8 mouse cellular contexts compared by ENCODE assay signal in the genomic region with DNA sequence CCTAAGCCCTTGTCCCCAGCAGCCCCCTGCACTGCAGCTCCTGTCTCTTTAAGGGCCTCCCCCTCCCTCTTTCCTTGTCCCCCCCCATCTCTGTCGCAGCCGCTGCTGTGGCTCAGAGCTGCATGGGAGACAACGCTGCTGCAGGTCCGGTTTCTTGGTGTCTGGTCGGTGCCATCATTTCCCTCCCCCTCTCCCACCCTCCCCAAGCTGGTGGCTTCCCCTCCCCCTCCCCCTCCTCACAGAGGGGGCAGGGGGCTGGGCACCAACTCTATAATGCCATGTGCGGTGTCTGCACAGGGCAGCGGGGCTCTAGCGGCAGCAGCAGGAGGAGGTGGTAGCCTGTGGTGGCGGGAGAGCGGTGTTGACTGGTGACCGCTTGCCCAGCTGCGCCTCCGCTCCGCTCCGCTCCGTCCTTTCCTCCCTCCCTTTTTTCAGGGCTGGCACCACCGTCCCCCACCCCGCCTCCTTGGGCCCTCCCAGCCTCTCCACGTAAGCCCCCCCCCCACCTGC. TPM values are rescaled to one million over a fixed set of nuclear protein-coding genes. Genes with fewer than 3 reads are reported as not detected.
DNase-seq lines count a peak whose midpoint lies in the region; ATAC-seq and TF ChIP-seq lines count a peak whose summit lies in the region.

No protein-coding gene starts in this region.

- 0 out of 2 replicates have a peak overlapping the region, but pooled peaks have one; percentile 2 for H3K9ac ChIP-seq in heart, embryonic 12.5 days
- peak overlapping the region; percentile 49; the same call in 1 of the 2 replicates for H3K9ac ChIP-seq in ES-E14 (ENCODE audit: insufficient read depth, low read depth, low read length, poor library complexity, severe bottlenecking)

- in situ Hi-C loops in ES-E14 (cut with MboI; ENCODE audit: low sequenced_read_pairs in 2 of 2, unreplicated experiment in 2 of 2) = no loop called here

- no peak overlapping the region for H3K27ac ChIP-seq in heart, embryonic 12.5 days (ENCODE audit: poor library complexity, severe bottlenecking)
- no peak overlapping the region for H3K27ac ChIP-seq in ES-E14 (ENCODE audit: insufficient read depth, low read depth, low read length, poor library complexity, severe bottlenecking)
- peak overlapping the region; percentile 59 for H3K27ac ChIP-seq in embryonic facial prominence, embryonic 10.5 days (replicated peaks)

- H3K4me1 ChIP-seq in heart, embryonic 12.5 days (replicated peaks) = peaks cover 15% of the 10 kb centered on the region
- H3K4me1 ChIP-seq in ES-E14 (ENCODE audit: control insufficient read depth in 2 of 2, insufficient read depth in 2 of 2, low read length in 2 of 2, poor library complexity in 1 of 2) = peaks cover 2 to 9% of the 10 kb centered on the region in 2 experiments; a peak in 1 of 4 replicates
- peaks cover 25% of the 10 kb centered on the region for H3K4me1 ChIP-seq in embryonic facial prominence, embryonic 10.5 days

- 3% methylated on average over 13 of the region's 19 CpGs for WGBS in heart, embryonic 12.5 days
- under 1% methylated on average over 18 of the region's 19 CpGs for WGBS in embryonic facial prominence, embryonic 10.5 days

- H3K36me3 ChIP-seq in heart, embryonic 12.5 days = no peaks in the 10 kb centered on the region
- no peaks in the 10 kb centered on the region for H3K36me3 ChIP-seq in ES-E14 (ENCODE audit: control insufficient read depth, insufficient read depth, low read length, poor library complexity, severe bottlenecking)
- no peaks in the 10 kb centered on the region for H3K36me3 ChIP-seq in embryonic facial prominence, embryonic 10.5 days (replicated peaks)

- H3K27me3 ChIP-seq in heart, embryonic 12.5 days (replicated peaks) = peaks cover 55% of the 10 kb centered on the region
- H3K27me3 ChIP-seq in embryonic facial prominence, embryonic 10.5 days (replicated peaks; ENCODE audit: low read depth, poor library complexity, severe bottlenecking) = peaks cover 41% of the 10 kb centered on the region

- peak overlapping the region; percentile 64 for H3K4me2 ChIP-seq in heart, embryonic 12.5 days

- peak overlapping the region; percentile 33 for H3K4me3 ChIP-seq in heart, embryonic 12.5 days
- H3K4me3 ChIP-seq in ES-E14 (ENCODE audit: insufficient read depth in 1 of 2, low read depth in 1 of 2, low read length in 2 of 2, poor library complexity in 1 of 2, severe bottlenecking in 1 of 2) = peak overlapping the region; percentile 26 to 71; a peak in 3 of 4 replicates
- peak overlapping the region; percentile 58 for H3K4me3 ChIP-seq in embryonic facial prominence, embryonic 10.5 days

- intact Hi-C loops in left cerebral cortex, postnatal 4 days (cut with DNase I) = loop anchor here (5.0 kb wide), 1 partner anchor 149 kb away; no protein-coding TSS in a partner anchor

- no peak for ATAC-seq in heart, embryonic 12.5 days (ENCODE audit: insufficient number of reproducible peaks, low FRiP score)

- no peaks in the 10 kb centered on the region for H3K9me3 ChIP-seq in heart, embryonic 12.5 days (replicated peaks)
- no peaks in the 10 kb centered on the region for H3K9me3 ChIP-seq in ES-E14 (ENCODE audit: control insufficient read depth, insufficient read depth, low read depth, low read length)
- H3K9me3 ChIP-seq in embryonic facial prominence, embryonic 10.5 days = no peaks in the 10 kb centered on the region

- no peak for DNase-seq in heart, adult 8-10 months (ENCODE audit: low spot score)
- no peak for DNase-seq in ES-E14 (ENCODE audit: low read depth, low spot score)
- peak; percentile 28 for DNase-seq in embryonic facial prominence, embryonic 10.5 days (ENCODE audit: low spot score)
- peak; percentile 81 for DNase-seq in left cerebral cortex, postnatal 4 days
- DNase-seq in retina, postnatal 7 days (ENCODE audit: low read depth, low spot score) = peak; percentile 49
- no peak for DNase-seq in thymus, adult 18-20 months
- DNase-seq in urinary bladder, adult 2 months (ENCODE audit: low spot score) = no peak

TF ChIP-seq in ES-E14, 5 proteins besides CTCF, POLR2A, EP300 and RAD21:
- TF ChIP-seq ZC3H11A (IDR thresholded peaks at IDR 0.05; ENCODE audit: borderline replicate concordance, low read depth, low read length) (no peak), HCFC1 (IDR thresholded peaks at IDR 0.05; ENCODE audit: borderline replicate concordance, insufficient read depth, low read length) (no peak), ZNF384 (IDR thresholded peaks at IDR 0.05; ENCODE audit: low read depth, low read length) (no peak), MAFK (IDR thresholded peaks at IDR 0.05; ENCODE audit: insufficient read depth, low read depth, low read length) (no peak), CHD2 (IDR thresholded peaks at IDR 0.05; ENCODE audit: low read depth, low read length) (no peak)

RNA-seq across cellular contexts. Expression of gene 4930451I11Rik, which starts 8.2 kb away (rescaled TPM):
- not detected in 2 replicates for polyA plus RNA-seq in heart, embryonic 12.5 days (2016; fragmentation: Nextera tagmentation; extraction: Ambion mirVana)
- total RNA-seq in heart, adult 8-10 months (2022) = not detected
- total RNA-seq in ES-E14 (2012; rRNA removed) = not detected in 2 replicates
- polyA plus RNA-seq in embryonic facial prominence, embryonic 10.5 days (2016; fragmentation: Nextera tagmentation; extraction: Ambion mirVana) = not detected in 2 replicates
- not detected for total RNA-seq in left cerebral cortex, postnatal 4 days (2021)
- not detected in 2 replicates for polyA plus RNA-seq in urinary bladder, adult 2 months (2012; rRNA removed)

RNA-seq across cellular contexts. Expression of gene Doc2a, which starts 24.0 kb away (rescaled TPM):
- polyA plus RNA-seq in heart, embryonic 12.5 days (2016; fragmentation: Nextera tagmentation; extraction: Ambion mirVana) = not detected in 2 replicates
- total RNA-seq in heart, adult 8-10 months (2022) = not detected
- total RNA-seq in ES-E14 (2012; rRNA removed) = 5.5 and 7.7 TPM in 2 replicates
- 3.1 and 5.5 TPM in 2 replicates for polyA plus RNA-seq in embryonic facial prominence, embryonic 10.5 days (2016; fragmentation: Nextera tagmentation; extraction: Ambion mirVana)
- total RNA-seq in left cerebral cortex, postnatal 4 days (2021) = 10 to 100 TPM; 74.3 to 84.4 TPM
- not detected in 2 replicates for polyA plus RNA-seq in urinary bladder, adult 2 months (2012; rRNA removed)

RNA-seq across cellular contexts. Expression of gene Fam57b, which starts 25.8 kb away (rescaled TPM):
- polyA plus RNA-seq in heart, embryonic 12.5 days (2016; fragmentation: Nextera tagmentation; extraction: Ambion mirVana) = 0.17 and 0.45 TPM in 2 replicates
- 10 to 100 TPM in 1 of 4 experiments, 1 to 10 TPM in 3; 6.9 to 10.1 (median 8.0) TPM for total RNA-seq in heart, adult 8-10 months (2022)
- total RNA-seq in ES-E14 (2012; rRNA removed) = 1.9 and 2.5 TPM in 2 replicates
- polyA plus RNA-seq in embryonic facial prominence, embryonic 10.5 days (2016; fragmentation: Nextera tagmentation; extraction: Ambion mirVana) = 0.80 and 1.2 TPM in 2 replicates
- total RNA-seq in left cerebral cortex, postnatal 4 days (2021) = 100 to 1,000 TPM; 165 to 167 TPM
- 2.4 and 2.9 TPM in 2 replicates for polyA plus RNA-seq in urinary bladder, adult 2 months (2012; rRNA removed)

RNA-seq across cellular contexts. Expression of gene Ppp4c, which starts 31.0 kb away (rescaled TPM):
- 181 and 192 TPM in 2 replicates for polyA plus RNA-seq in heart, embryonic 12.5 days (2016; fragmentation: Nextera tagmentation; extraction: Ambion mirVana)
- total RNA-seq in heart, adult 8-10 months (2022) = 10 to 100 TPM; 32.7 to 36.8 (median 34.5) TPM
- 260 and 291 TPM in 2 replicates for total RNA-seq in ES-E14 (2012; rRNA removed)
- polyA plus RNA-seq in embryonic facial prominence, embryonic 10.5 days (2016; fragmentation: Nextera tagmentation; extraction: Ambion mirVana) = 390 and 408 TPM in 2 replicates
- total RNA-seq in left cerebral cortex, postnatal 4 days (2021) = 10 to 100 TPM; 71.1 to 79.7 TPM
- polyA plus RNA-seq in urinary bladder, adult 2 months (2012; rRNA removed) = 106 and 121 TPM in 2 replicates

RNA-seq across cellular contexts. Expression of gene Hirip3, which starts 38.5 kb away (rescaled TPM):
- polyA plus RNA-seq in heart, embryonic 12.5 days (2016; fragmentation: Nextera tagmentation; extraction: Ambion mirVana) = 18.0 and 22.5 TPM in 2 replicates
- 1 to 10 TPM; 4.8 to 9.6 (median 6.4) TPM for total RNA-seq in heart, adult 8-10 months (2022)
- total RNA-seq in ES-E14 (2012; rRNA removed) = 99.7 and 111 TPM in 2 replicates
- polyA plus RNA-seq in embryonic facial prominence, embryonic 10.5 days (2016; fragmentation: Nextera tagmentation; extraction: Ambion mirVana) = 49.3 and 57.0 TPM in 2 replicates
- 10 to 100 TPM; 31.5 to 41.2 TPM for total RNA-seq in left cerebral cortex, postnatal 4 days (2021)
- polyA plus RNA-seq in urinary bladder, adult 2 months (2012; rRNA removed) = 18.0 and 21.0 TPM in 2 replicates

Comparison
In these comparisons a context has a peak if more than half of its experiments do, and no peak if none do; other contexts are left out.
1. DNase-seq: peak in embryonic facial prominence, embryonic 10.5 days (single experiment), left cerebral cortex, postnatal 4 days (single experiment) and retina, postnatal 7 days (single experiment); none in heart, adult 8-10 months (single experiment), ES-E14 (single experiment), thymus, adult 18-20 months (0 of 2) and urinary bladder, adult 2 months (single experiment).
2. RNA of gene Fam57b, which starts 25.8 kb away (total RNA-seq): 165 to 167 TPM in left cerebral cortex, postnatal 4 days; 6.9 to 10.1 TPM in heart, adult 8-10 months and 1.9 to 2.5 TPM in ES-E14; every median in the first group is over 10 times any median in the second.
3. Peak in every context shown above with its lines, with median percentiles within 50 percentile points of each other: H3K4me3 ChIP-seq.